Mouse (Mus musculus) adrenal gland, postnatal 4 days (tissue): ENCODE measurements around the gene Sfrp2. TPM values are rescaled to one million over a fixed set of nuclear protein-coding genes. Genes with fewer than 3 reads are reported as not detected.

Experiments used
- total RNA-seq, 2 experiments: library from RNA; stranded (reverse); gene quantifications; 2 replicates each; pipeline ENCODE4 v1.2.3; 2021

Sfrp2 gene
- total RNA-seq, 2 experiments from 2014 or later = 17.7 to 31.4 TPM

Other genes with a start within 250 kb of the Sfrp2 start
- 1 to 10 TPM; 3.4 to 3.8 TPM for gene Tlr2, start 75.4 kb downstream of the Sfrp2 start, total RNA-seq